Mouse (Mus musculus): ENCODE measurements around the gene Ift27. TPM values are rescaled to one million over a fixed set of nuclear protein-coding genes. Genes with fewer than 3 reads are reported as not detected.

Gene Ift27
- polyA plus RNA-seq, 1 experiment from 2014 or later: 135 TPM

Other genes with a start within 250 kb of the Ift27 start
- gene Txn2, start 245.1 kb downstream of the Ift27 start, polyA plus RNA-seq (2014; fragmentation: Nextera tagmentation; extraction: Ambion mirVana): 251 and 253 TPM in 2 replicates
- 4.4 and 4.6 TPM in 2 replicates for gene Foxred2, start 217.4 kb downstream of the Ift27 start, polyA plus RNA-seq (2014; fragmentation: Nextera tagmentation; extraction: Ambion mirVana)
- 246 and 250 TPM in 2 replicates for gene Eif3d, start 203.3 kb downstream of the Ift27 start, polyA plus RNA-seq (2014; fragmentation: Nextera tagmentation; extraction: Ambion mirVana)
- 1.8 and 2.4 TPM in 2 replicates for gene Cacng2, start 54.1 kb downstream of the Ift27 start, polyA plus RNA-seq (2014; fragmentation: Nextera tagmentation; extraction: Ambion mirVana)
- 1.2 and 1.7 TPM in 2 replicates for gene Pvalb, start 32.3 kb upstream of the Ift27 start, polyA plus RNA-seq (2014; fragmentation: Nextera tagmentation; extraction: Ambion mirVana)
- 6.9 and 7.9 TPM in 2 replicates for gene Ncf4, start 70.7 kb upstream of the Ift27 start, polyA plus RNA-seq (2014; fragmentation: Nextera tagmentation; extraction: Ambion mirVana)
- 0.34 and 0.39 TPM in 2 replicates for gene Csf2rb2, start 131.6 kb upstream of the Ift27 start, polyA plus RNA-seq (2014; fragmentation: Nextera tagmentation; extraction: Ambion mirVana)
- gene Csf2rb, start 151.6 kb upstream of the Ift27 start, polyA plus RNA-seq (2014; fragmentation: Nextera tagmentation; extraction: Ambion mirVana): 1.3 and 1.9 TPM in 2 replicates
- gene Tex33, start 221.8 kb upstream of the Ift27 start, polyA plus RNA-seq (2014; fragmentation: Nextera tagmentation; extraction: Ambion mirVana): not detected in 2 replicates
- gene Tst, start 231.8 kb upstream of the Ift27 start, polyA plus RNA-seq (2014; fragmentation: Nextera tagmentation; extraction: Ambion mirVana): 8.5 TPM in 2 replicates
- 2.6 and 2.7 TPM in 2 replicates for gene Mpst, start 232.3 kb upstream of the Ift27 start, polyA plus RNA-seq (2014; fragmentation: Nextera tagmentation; extraction: Ambion mirVana)